Mouse (Mus musculus): ENCODE data around the gene Sh3glb1.

DNA sequence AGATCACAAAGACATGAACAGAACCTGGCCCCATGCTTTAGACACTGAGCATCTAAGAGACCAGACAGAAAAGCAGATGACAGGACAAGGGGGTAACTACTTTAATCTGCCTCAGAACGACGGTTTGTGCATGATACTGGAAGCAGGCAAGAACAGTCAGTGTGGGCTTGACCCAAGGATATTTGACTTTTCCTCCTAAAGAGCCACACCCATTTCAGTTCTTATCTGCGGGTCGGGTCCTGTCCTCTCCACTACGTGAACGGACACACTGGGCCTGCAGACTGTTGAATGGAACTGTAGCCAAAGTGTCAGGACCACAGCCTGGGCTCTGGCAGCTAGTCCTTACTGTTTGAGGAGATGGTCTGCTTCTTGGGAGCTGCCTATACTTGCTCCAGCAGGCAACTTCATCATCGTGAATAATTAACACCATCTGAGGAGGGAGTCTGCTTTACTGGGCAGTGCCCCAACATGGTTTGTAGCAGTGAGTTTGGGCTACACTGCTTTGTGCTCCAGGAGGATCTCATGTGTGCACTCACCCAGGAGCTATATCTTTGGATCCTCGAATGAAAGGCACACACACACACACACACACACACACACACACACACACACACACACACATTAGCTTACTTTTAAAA lies 57.8 kb downstream of the Sh3glb1 start:
- TF ChIP-seq CTCF (conservative IDR thresholded peaks at IDR 0.05 in 1 of 2, IDR thresholded peaks at IDR 0.05 in 1 of 2; ENCODE audit: low read depth in 2 of 2, low read length in 2 of 2) (no peak), USF1 (IDR thresholded peaks at IDR 0.05; ENCODE audit: low read depth, low read length) (no peak), POLR2AphosphoS2 (IDR thresholded peaks at IDR 0.05; ENCODE audit: low read depth, low read length) (no peak), NRF1 (IDR thresholded peaks at IDR 0.05; ENCODE audit: low read depth, low read length) (no peak), SIN3A (IDR thresholded peaks at IDR 0.05; ENCODE audit: low read length) (no peak)

All from CH12.LX (cell line).